Mouse (Mus musculus) ES-E14 (cell line): ENCODE data around the gene Haspin.

Experiments used
- CHD2 ChIP-seq: IDR thresholded peaks from 2 replicates; pipeline ENCODE4 v1.6.1; 2014; ENCODE audit warnings: mild to moderate bottlenecking, low read depth, low read length, inconsistent platforms
- ZNF384 ChIP-seq: IDR thresholded peaks from 2 replicates; pipeline ENCODE4 v1.6.1; 2012; ENCODE audit warnings: low read depth, low read length, inconsistent platforms

GRCm38 (mm10) chr11:73087700-73088480 is 50.2 kb downstream of the Haspin start:
- TF ChIP-seq CHD2 = no peak
- TF ChIP-seq ZNF384 = no peak
